Mouse (Mus musculus) intestine, embryonic 16.5 days (tissue): Measurements from ENCODE around the gene Exoc4. TPM values are rescaled to one million over a fixed set of nuclear protein-coding genes. Genes with fewer than 3 reads are reported as not detected.

ENCODE experiments used
- ATAC-seq: fragments of 200-750 bp; cut with Nextera tagmentation; 2 replicates; pipeline ENCODE4 v1.8.0; 2017; ENCODE audit warnings: moderate TSS enrichment, moderate library complexity
- H3K27ac ChIP-seq: fragments of 300-500 bp; sonication (generic); 2 replicates; pipeline ENCODE4 v1.5.1; 2014; ENCODE audit warnings: mild to moderate bottlenecking, low read length
- H3K27me3 ChIP-seq: fragments of 300-500 bp; sonication (generic); replicated peaks from 2 replicates; pipeline ENCODE4 v1.6.1; 2014; ENCODE audit warnings: low read length, control low read depth, mixed read lengths; ENCODE audit not compliant: control insufficient read depth, insufficient read depth
- H3K36me3 ChIP-seq: fragments of 300-500 bp; sonication (generic); 2 replicates; pipeline ENCODE4 v1.6.1; 2014; ENCODE audit warnings: low read length, control low read depth; ENCODE audit not compliant: control insufficient read depth, insufficient read depth
- H3K4me1 ChIP-seq: fragments of 300-500 bp; sonication (generic); 2 replicates; pipeline ENCODE4 v1.6.1; 2014; ENCODE audit warnings: low read length, control low read depth, mixed read lengths; ENCODE audit not compliant: control insufficient read depth, insufficient read depth
- H3K4me2 ChIP-seq: fragments of 300-500 bp; sonication (generic); 2 replicates; pipeline ENCODE4 v1.6.1; 2014; ENCODE audit warnings: low read depth, low read length, control low read depth
- H3K4me3 ChIP-seq: fragments of 300-500 bp; sonication (generic); 2 replicates; pipeline ENCODE4 v1.5.1; 2014; ENCODE audit warnings: mild to moderate bottlenecking, low read length
- H3K9ac ChIP-seq: fragments of 300-500 bp; sonication (generic); 2 replicates; pipeline ENCODE4 v1.6.1; 2014; ENCODE audit warnings: low read depth, low read length
- H3K9me3 ChIP-seq: fragments of 300-500 bp; sonication (generic); 2 replicates; pipeline ENCODE4 v1.6.1; 2016; ENCODE audit warnings: low read length, control low read depth; ENCODE audit not compliant: control insufficient read depth
- WGBS: fragments of 180-500 bp; shearing (Covaris S2); extraction: QIAGEN DNeasy Blood & Tissue Kit; methylation state at CpG from one replicate; pipeline ENCODE4 v1.1.7; 2014; 5-methylcytosine and 5-hydroxymethylcytosine counted together
- polyA plus RNA-seq: library from polyadenylated mRNA; unstranded; fragments of >200 nt; fragmentation: Nextera tagmentation; extraction: Ambion mirVana; gene quantifications from 2 replicates; pipeline ENCODE4 v1.2.1, GENCODE M21; 2015

The Exoc4 gene
- polyA plus RNA-seq, 1 experiment from 2014 or later, result 24.1 TPM

DNA sequence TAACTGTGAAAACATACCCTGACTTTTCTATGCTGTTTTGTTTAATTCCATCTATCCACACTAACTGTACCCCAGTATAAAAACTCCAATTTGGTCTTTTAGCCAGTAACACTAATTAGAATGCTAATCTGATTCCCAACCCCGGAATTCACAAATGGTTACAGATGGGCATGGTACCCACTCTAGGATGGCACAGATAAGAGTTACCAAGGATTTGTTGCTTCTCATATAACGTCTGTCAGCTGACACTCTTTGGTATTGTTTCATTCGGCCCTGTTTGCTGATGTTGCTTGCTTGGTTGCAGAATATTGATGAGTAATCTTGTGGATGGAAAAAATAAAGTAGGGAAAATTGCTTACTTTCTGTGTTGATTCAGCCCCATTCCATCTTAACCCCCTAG lies 462.9 kb downstream of the Exoc4 start:
- Histone ChIP-seq H3K27ac (no peak overlapping the region), H3K36me3 (no peaks in the 10 kb centered on the region), H3K4me3 (no peak overlapping the region), H3K9me3 (no peaks in the 10 kb centered on the region), H3K4me2 (no peak overlapping the region), H3K4me1 (no peaks in the 10 kb centered on the region), H3K9ac (no peak overlapping the region), H3K27me3 (no peaks in the 10 kb centered on the region)
- 69% methylated on average over 3 of the region's 3 CpGs for whole genome bisulfite sequencing
- no peak for ATAC-seq

DNA sequence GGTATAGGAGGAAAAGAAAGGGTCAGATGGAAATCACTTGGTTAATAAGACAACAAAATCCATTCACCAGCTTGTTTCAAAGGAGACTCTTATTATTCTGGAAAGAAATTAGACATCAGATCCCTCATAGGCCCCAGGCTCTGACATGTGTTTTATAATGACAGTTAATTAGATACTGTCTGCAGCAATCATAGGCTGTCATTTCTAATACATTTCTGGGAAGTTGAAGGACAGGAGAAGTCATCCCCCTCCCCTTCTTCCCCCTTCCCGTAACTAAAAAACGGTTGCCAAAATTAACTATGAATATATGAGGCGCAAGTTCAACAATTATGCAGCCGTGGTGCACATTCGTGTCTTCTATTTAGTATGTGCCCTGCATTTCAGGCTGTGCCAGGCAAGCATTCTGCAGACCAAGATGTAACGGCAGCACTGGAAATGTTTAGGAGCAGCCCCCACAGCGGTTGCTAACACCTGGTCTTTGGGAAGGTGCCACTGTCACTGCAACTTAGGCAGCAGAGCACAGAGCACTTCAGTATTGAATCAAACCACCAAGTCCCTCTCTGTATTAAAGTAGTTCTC lies 463.7 kb downstream of the Exoc4 start:
- H3K4me2 ChIP-seq, result no peak overlapping the region
- H3K27ac ChIP-seq, result no peak overlapping the region
- no peak overlapping the region for H3K9ac ChIP-seq
- H3K36me3 ChIP-seq, result no peaks in the 10 kb centered on the region
- H3K4me3 ChIP-seq, result no peak overlapping the region
- H3K27me3 ChIP-seq, result no peaks in the 10 kb centered on the region
- no peaks in the 10 kb centered on the region for H3K4me1 ChIP-seq
- ATAC-seq, result no peak
- 86% methylated on average over 7 of the region's 7 CpGs for WGBS
- H3K9me3 ChIP-seq, result no peaks in the 10 kb centered on the region

DNA sequence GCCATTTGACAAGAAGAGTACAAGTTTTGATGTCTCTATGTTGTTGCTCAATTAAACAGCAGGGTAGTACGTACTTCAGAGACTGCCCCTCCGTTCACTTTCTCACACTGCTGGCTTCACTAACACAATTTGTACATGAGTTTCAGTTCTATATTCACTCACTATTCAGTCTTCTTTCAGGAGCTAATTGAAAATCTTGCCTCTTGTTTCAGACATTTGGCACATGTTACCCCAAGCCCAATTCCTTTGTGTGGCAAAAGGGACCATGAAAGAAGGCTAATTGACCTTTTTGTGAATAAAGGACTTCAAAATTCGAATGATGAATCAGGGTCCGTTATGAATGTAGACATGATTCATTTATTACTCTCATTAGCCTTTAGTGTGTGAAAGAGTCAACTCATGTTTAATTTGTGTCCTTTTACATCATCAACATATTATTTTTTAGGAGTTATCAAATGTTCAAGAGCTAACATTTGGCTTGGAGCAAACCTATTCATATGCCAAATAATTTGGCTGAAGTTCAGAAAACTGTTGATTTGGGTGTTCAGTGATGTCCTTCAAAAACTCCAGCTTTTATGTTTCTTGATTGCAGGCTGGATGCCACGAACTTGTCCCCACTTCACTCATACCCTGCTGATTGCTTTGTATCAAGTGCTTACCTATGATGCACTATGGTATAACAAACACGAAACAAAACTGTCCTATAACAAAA lies 467.5 kb downstream of the Exoc4 start:
- no peaks in the 10 kb centered on the region for H3K27me3 ChIP-seq
- ATAC-seq, result no peak
- no peak overlapping the region for H3K4me3 ChIP-seq
- 83% methylated on average over 6 of the region's 6 CpGs for WGBS
- no peak overlapping the region for H3K4me2 ChIP-seq
- H3K9me3 ChIP-seq, result no peaks in the 10 kb centered on the region
- no peaks in the 10 kb centered on the region for H3K36me3 ChIP-seq
- H3K27ac ChIP-seq, result no peak overlapping the region
- H3K9ac ChIP-seq, result no peak overlapping the region
- no peaks in the 10 kb centered on the region for H3K4me1 ChIP-seq

DNA sequence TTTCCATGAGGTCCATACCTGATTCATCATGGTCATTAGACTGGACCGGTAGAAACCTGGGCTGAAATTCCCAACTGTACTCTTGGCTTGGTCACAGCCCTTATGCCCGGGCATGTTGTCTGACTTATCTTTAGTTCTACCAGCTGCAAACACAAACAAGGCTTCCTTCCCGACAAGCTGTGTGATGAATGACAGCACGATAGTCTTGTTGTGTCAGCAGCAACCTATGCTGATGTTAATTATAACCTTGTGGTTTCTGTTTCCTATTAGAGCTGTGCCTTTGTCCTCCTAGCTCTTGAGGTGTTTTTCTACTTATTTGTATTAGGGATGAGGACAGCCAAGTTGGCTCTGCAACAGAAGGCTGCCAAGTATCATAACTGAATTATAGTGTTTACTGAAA lies 472.3 kb downstream of the Exoc4 start:
- Histone ChIP-seq H3K27me3 (no peaks in the 10 kb centered on the region), H3K4me2 (no peak overlapping the region), H3K4me1 (no peaks in the 10 kb centered on the region), H3K27ac (no peak overlapping the region), H3K9ac (no peak overlapping the region), H3K36me3 (no peaks in the 10 kb centered on the region), H3K4me3 (no peak overlapping the region), H3K9me3 (no peaks in the 10 kb centered on the region)
- no peak for ATAC-seq
- WGBS, result 64% methylated on average over 4 of the region's 4 CpGs

DNA sequence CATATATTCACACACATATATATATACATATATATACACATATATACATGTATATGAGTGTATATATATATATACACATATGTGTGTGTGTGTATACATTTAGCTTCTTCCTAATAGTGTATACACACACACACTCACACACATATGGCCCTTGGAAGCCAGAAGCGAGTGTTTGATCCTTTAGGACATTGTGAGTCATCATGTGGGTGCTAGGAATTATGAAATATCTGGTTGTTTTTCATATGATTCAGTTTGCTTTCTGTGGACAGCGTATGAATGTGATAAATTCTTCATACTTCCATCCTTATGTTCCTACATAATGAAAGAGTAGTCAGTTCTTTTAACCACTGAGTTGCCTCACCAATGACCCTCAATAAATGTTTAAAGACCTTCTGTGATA lies 473.9 kb downstream of the Exoc4 start:
- Histone ChIP-seq H3K4me2 (no peak overlapping the region), H3K27me3 (no peaks in the 10 kb centered on the region), H3K4me3 (no peak overlapping the region), H3K36me3 (no peaks in the 10 kb centered on the region), H3K27ac (no peak overlapping the region), H3K9me3 (no peaks in the 10 kb centered on the region), H3K4me1 (no peaks in the 10 kb centered on the region), H3K9ac (no peak overlapping the region)
- no peak for ATAC-seq
- WGBS, result 95% methylated on average over 2 of the region's 2 CpGs

DNA sequence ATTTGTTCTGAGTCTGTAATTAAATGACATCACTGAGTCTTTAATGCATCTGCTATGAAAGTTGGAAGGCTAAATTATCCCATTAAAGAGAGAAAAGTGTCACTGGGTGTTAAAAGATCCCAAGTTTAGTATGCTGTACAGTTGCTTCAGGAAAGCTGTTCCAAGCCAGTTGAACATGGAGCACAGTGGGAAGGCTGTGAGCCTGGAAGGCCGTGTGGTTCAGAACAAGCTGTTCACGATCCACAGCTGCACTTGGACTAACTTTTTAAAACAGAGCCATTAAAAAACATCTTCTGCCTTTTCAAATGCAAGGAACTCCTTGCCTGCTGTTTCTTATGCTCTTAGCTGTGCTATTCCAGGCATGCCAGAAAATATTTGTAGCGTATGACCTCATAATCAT lies 475.7 kb downstream of the Exoc4 start:
- Histone ChIP-seq H3K4me2 (no peak overlapping the region), H3K9me3 (no peaks in the 10 kb centered on the region), H3K36me3 (no peaks in the 10 kb centered on the region), H3K4me1 (no peaks in the 10 kb centered on the region), H3K4me3 (no peak overlapping the region), H3K27ac (no peak overlapping the region), H3K9ac (no peak overlapping the region), H3K27me3 (no peaks in the 10 kb centered on the region)
- ATAC-seq, result no peak
- WGBS, result 61% methylated on average over 3 of the region's 3 CpGs

DNA sequence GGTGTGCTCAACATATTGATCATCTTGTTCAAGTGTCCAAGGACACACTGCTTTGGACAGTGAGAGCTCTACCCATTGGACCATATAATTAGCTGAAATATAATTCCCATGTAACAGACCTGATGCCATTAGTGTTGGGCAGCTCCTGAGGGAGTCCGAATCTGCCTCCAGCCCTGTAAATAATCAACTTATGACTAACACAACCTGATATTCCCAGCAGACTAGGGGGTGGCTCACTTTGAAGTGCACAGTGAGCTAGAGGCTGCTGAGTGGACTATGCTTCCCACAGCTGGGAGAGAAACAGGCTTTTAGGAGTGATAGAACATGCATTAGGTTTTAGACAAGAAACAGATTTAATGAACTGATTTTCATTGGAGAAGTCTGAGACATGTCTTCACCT lies 478.4 kb downstream of the Exoc4 start:
- Histone ChIP-seq H3K27ac (no peak overlapping the region), H3K9ac (no peak overlapping the region), H3K4me2 (no peak overlapping the region), H3K36me3 (no peaks in the 10 kb centered on the region), H3K27me3 (no peaks in the 10 kb centered on the region), H3K4me1 (peaks cover 2% of the 10 kb centered on the region; the same call in 1 of the 2 replicates), H3K4me3 (no peak overlapping the region), H3K9me3 (no peaks in the 10 kb centered on the region)
- no peak for ATAC-seq
- WGBS, result 50% methylated on average over 1 of the region's 1 CpGs

DNA sequence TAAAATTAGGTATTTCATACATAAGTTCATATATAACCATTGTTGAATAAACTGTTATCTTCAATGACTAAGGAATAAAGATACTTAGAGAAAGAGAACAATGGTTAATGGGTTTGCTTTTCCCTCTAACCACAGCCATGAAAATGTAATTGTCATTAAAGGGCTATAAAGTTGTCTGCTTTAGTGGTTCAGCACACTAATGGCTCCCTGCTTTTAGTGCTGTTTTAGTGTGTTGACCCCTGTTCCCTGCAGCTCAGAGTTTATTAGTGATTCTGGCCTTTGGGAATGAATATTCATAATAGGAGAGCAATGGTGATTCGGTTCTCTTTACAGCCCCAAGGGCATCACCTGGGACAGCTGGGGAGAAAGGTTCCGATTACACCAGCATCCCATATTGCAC lies 483.3 kb downstream of the Exoc4 start:
- 49% methylated on average over 2 of the region's 2 CpGs for WGBS
- Histone ChIP-seq H3K27me3 (no peaks in the 10 kb centered on the region), H3K9me3 (no peaks in the 10 kb centered on the region), H3K36me3 (no peaks in the 10 kb centered on the region), H3K9ac (no peak overlapping the region), H3K27ac (no peak overlapping the region), H3K4me3 (no peak overlapping the region), H3K4me1 (peaks cover 2% of the 10 kb centered on the region; the same call in 1 of the 2 replicates), H3K4me2 (no peak overlapping the region)
- ATAC-seq, result no peak

DNA sequence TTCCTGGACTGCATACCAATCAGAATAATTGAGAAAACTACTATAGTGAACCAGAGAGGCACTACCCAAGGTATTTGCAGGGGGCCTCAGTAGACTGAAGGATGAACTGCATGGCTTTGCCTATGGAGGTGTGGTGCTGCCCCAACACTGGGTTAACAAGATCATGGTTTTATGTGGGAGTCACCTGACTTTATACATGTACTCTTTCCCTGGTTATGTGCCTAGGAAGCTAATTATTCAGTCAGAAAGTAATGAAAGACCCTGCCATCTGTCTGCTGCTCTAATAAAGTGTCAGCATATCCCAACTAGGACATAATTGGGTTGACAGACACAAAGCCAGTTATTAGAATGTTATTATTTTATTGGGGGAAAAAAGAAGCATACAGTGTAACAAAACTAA lies 484.7 kb downstream of the Exoc4 start:
- H3K27me3 ChIP-seq, result no peaks in the 10 kb centered on the region
- H3K4me2 ChIP-seq, result no peak overlapping the region
- H3K36me3 ChIP-seq, result no peaks in the 10 kb centered on the region
- H3K27ac ChIP-seq, result no peak overlapping the region
- ATAC-seq, result no peak
- H3K4me3 ChIP-seq, result no peak overlapping the region
- H3K9ac ChIP-seq, result no peak overlapping the region
- H3K4me1 ChIP-seq, result peaks cover 2% of the 10 kb centered on the region; the same call in 1 of the 2 replicates
- H3K9me3 ChIP-seq, result no peaks in the 10 kb centered on the region

DNA sequence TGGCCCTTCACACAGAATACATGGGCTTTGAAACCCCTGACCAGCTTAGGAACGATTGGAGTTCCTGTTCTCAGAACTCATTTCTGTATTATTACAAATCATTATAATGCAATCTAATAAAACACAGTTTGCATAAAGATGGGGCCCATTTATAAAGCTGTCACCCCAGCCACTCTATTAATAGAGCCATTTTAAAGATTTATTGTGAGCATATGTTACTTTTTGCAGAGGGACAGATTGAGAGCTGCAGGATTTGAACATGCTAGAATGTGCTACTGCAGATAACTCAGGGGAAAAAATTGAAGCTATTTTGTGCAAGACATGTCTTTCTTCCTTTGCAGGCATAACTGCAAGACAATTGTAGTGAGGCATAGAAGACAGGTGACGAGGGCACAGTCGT lies 485.1 kb downstream of the Exoc4 start:
- 82% methylated on average over 3 of the region's 3 CpGs for WGBS
- no peaks in the 10 kb centered on the region for H3K36me3 ChIP-seq
- no peak overlapping the region for H3K9ac ChIP-seq
- ATAC-seq, result no peak
- H3K4me3 ChIP-seq, result no peak overlapping the region
- no peaks in the 10 kb centered on the region for H3K27me3 ChIP-seq
- no peak overlapping the region for H3K27ac ChIP-seq
- no peaks in the 10 kb centered on the region for H3K9me3 ChIP-seq
- H3K4me1 ChIP-seq, result peaks cover 2% of the 10 kb centered on the region; the same call in 1 of the 2 replicates
- no peak overlapping the region for H3K4me2 ChIP-seq
